14 mouse cellular contexts compared by ENCODE assay signal in genomic region chr8:91607091-91607490, GRCm38 (mm10).
DNase-seq lines count a peak whose midpoint lies in the region; ATAC-seq and TF ChIP-seq lines count a peak whose summit lies in the region.
"Had no signal": no experiment of that assay in that cellular context is flagged by ENCODE, and none has a peak within 500 bp of the region (broad histone marks: within the 10 kb centered on the region; RNA-seq: fewer than 3 reads in every experiment).

No protein-coding gene starts in this region.

- no peak for ATAC-seq in heart, embryonic 11.5 days (replicated peaks; ENCODE audit: insufficient number of reproducible peaks, low FRiP score, low TSS enrichment)
- ATAC-seq: midbrain, embryonic 15.5 days had no signal

- no peak overlapping the region for H3K9ac ChIP-seq in heart, embryonic 11.5 days (ENCODE audit: low read depth, low read length)
- H3K9ac ChIP-seq: embryonic facial prominence, embryonic 15.5 days; hindbrain, embryonic 15.5 days; liver, embryonic 15.5 days; midbrain, embryonic 15.5 days had no signal

- H3K27ac ChIP-seq in gastrocnemius, adult 2 months: no peak overlapping the region
- no peak overlapping the region for H3K27ac ChIP-seq in heart, embryonic 11.5 days (ENCODE audit: low read depth, low read length)
- H3K27ac ChIP-seq: embryonic facial prominence, embryonic 15.5 days; hindbrain, embryonic 15.5 days; liver, embryonic 15.5 days; midbrain, embryonic 15.5 days had no signal

- no peak overlapping the region for H3K4me2 ChIP-seq in heart, embryonic 11.5 days
- H3K4me2 ChIP-seq: embryonic facial prominence, embryonic 15.5 days; hindbrain, embryonic 15.5 days; liver, embryonic 15.5 days; midbrain, embryonic 15.5 days had no signal

- H3K36me3 ChIP-seq in heart, embryonic 11.5 days (ENCODE audit: control insufficient read depth, insufficient read depth, low read length): no peaks in the 10 kb centered on the region
- H3K36me3 ChIP-seq: hindbrain, embryonic 15.5 days; liver, embryonic 15.5 days; midbrain, embryonic 15.5 days had no signal

- intact Hi-C loops in gastrocnemius, adult 2 months (cut with DNase I): no loop called here

- H3K27me3 ChIP-seq in heart, embryonic 11.5 days (ENCODE audit: control insufficient read depth, insufficient read depth, low read length): no peaks in the 10 kb centered on the region
- H3K27me3 ChIP-seq: CH12.LX; liver, embryonic 15.5 days had no signal

- 89% methylated on average over 5 of the region's 5 CpGs for WGBS in heart, embryonic 11.5 days (ENCODE audit: insufficient replicate concordance)

- H3K4me3 ChIP-seq in gastrocnemius, adult 2 months: no peak overlapping the region
- no peak overlapping the region for H3K4me3 ChIP-seq in heart, embryonic 11.5 days (ENCODE audit: low read depth, low read length)
- H3K4me3 ChIP-seq: embryonic facial prominence, embryonic 15.5 days; hindbrain, embryonic 15.5 days; liver, embryonic 15.5 days; midbrain, embryonic 15.5 days had no signal

- no peaks in the 10 kb centered on the region for H3K9me3 ChIP-seq in heart, embryonic 11.5 days (replicated peaks; ENCODE audit: control insufficient read depth, low read length)
- H3K9me3 ChIP-seq: embryonic facial prominence, embryonic 15.5 days; hindbrain, embryonic 15.5 days; liver, embryonic 15.5 days; midbrain, embryonic 15.5 days had no signal

- no peak for TF ChIP-seq CTCF in gastrocnemius, adult 2 months (IDR thresholded peaks at IDR 0.05)

- H3K4me1 ChIP-seq in heart, embryonic 11.5 days (ENCODE audit: control insufficient read depth, insufficient read depth, low read length): peaks cover 8% of the 10 kb centered on the region
- H3K4me1 ChIP-seq: liver, embryonic 15.5 days had no signal

- peak; percentile 44 for DNase-seq in gastrocnemius, adult 2 months
- no peak for DNase-seq in gastrocnemius, postnatal 25 days
- DNase-seq in right cerebral cortex, adult 18-20 months: peak; percentile 36
- DNase-seq in right cerebral cortex, postnatal 4 days: no peak
- peak; percentile 47 for DNase-seq in cerebellum, adult 8-10 months
- DNase-seq in right cerebral cortex, postnatal 25 days: peak; percentile 29
- DNase-seq: kidney, adult 9 months; thymus, postnatal 14 days had no signal

Comparison
In these comparisons a context has a peak if more than half of its experiments do, and no peak if none do; other contexts are left out.
1. DNase-seq: peak in gastrocnemius, adult 2 months (single experiment), right cerebral cortex, adult 18-20 months (single experiment), cerebellum, adult 8-10 months (single experiment) and right cerebral cortex, postnatal 25 days (single experiment); none in gastrocnemius, postnatal 25 days (single experiment) and right cerebral cortex, postnatal 4 days (single experiment).